Mouse (Mus musculus) midbrain, embryonic 11.5 days (tissue): ENCODE data around the gene Klre1. TPM values are rescaled to one million over a fixed set of nuclear protein-coding genes. Genes with fewer than 3 reads are reported as not detected.

Experiments
- polyA plus RNA-seq: library from polyadenylated mRNA; unstranded; fragments of >200 nt; fragmentation: Nextera tagmentation; extraction: Ambion mirVana; gene quantifications from 2 replicates; pipeline ENCODE4 v1.2.1, GENCODE M21; 2014

Klre1 gene
- polyA plus RNA-seq, 1 experiment from 2014 or later: not detected

Other genes starting within 250 kb of the Klre1 start
- gene 4922502D21Rik, start 246.1 kb upstream of the Klre1 start, polyA plus RNA-seq: not detected in 2 replicates
- gene Clec12a, start 235.2 kb upstream of the Klre1 start, polyA plus RNA-seq: 0.10 and 0.30 TPM in 2 replicates
- gene Clec12b, start 192.0 kb upstream of the Klre1 start, polyA plus RNA-seq: not detected in 2 replicates
- gene Clec1b, start 180.6 kb upstream of the Klre1 start, polyA plus RNA-seq: 10.5 and 11.3 TPM in 2 replicates
- 0.23 and 0.26 TPM in 2 replicates for gene Clec9a, start 169.0 kb upstream of the Klre1 start, polyA plus RNA-seq
- gene Clec1a, start 125.9 kb upstream of the Klre1 start, polyA plus RNA-seq: 1.2 and 1.3 TPM in 2 replicates
- gene Olr1, start 70.7 kb upstream of the Klre1 start, polyA plus RNA-seq: 0.06 TPM in 1 of 2 replicates, not detected in the other
- gene Tmem52b, start 65.3 kb upstream of the Klre1 start, polyA plus RNA-seq: not detected in 2 replicates
- gene Gabarapl1, start 44.7 kb upstream of the Klre1 start, polyA plus RNA-seq: 22.7 and 24.5 TPM in 2 replicates
- not detected in 2 replicates for gene Klrd1, start 13.9 kb downstream of the Klre1 start, polyA plus RNA-seq
- 0.14 and 0.21 TPM in 2 replicates for gene Klrk1, start 46.0 kb downstream of the Klre1 start, polyA plus RNA-seq
- not detected in 2 replicates for gene Klrc3, start 65.4 kb downstream of the Klre1 start, polyA plus RNA-seq
- not detected in 2 replicates for gene Klrc2, start 82.8 kb downstream of the Klre1 start, polyA plus RNA-seq
- not detected in 2 replicates for gene Klrc1, start 101.1 kb downstream of the Klre1 start, polyA plus RNA-seq
- not detected in 2 replicates for gene Klri1, start 139.2 kb downstream of the Klre1 start, polyA plus RNA-seq
- not detected in 2 replicates for gene Klri2, start 162.6 kb downstream of the Klre1 start, polyA plus RNA-seq
- not detected in 2 replicates for gene Gm156, start 206.4 kb downstream of the Klre1 start, polyA plus RNA-seq